Comparison of ENCODE assay signal across 9 mouse cellular contexts in the genomic region with DNA sequence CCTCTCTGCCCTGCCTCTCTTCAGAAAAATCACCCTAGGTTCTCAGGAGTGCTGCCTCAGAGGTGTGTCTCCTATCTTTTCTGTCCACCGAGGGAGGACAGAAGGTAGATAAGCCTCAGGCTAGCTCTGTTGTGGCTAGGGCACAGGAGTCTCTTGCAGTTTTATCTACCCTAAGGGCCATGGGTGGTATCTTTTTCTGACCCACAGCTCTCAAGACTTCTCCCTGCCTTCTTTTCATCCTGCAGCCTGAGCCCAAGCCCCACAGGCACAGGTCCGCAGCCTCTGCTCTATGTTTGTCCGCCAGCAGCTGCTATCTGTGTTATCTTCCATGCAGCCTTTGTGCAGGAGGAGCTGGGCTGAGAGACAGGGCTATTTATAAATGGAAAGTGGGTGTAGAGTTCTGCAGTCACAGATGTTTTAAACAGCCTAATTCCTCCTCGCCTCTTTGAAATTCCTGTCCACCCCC. TPM values are rescaled to one million over a fixed set of nuclear protein-coding genes. Genes with fewer than 3 reads are reported as not detected.
DNase-seq lines count a peak whose midpoint lies in the region; ATAC-seq lines count a peak whose summit lies in the region.
"Had no signal": no experiment of that assay in that cellular context is flagged by ENCODE, and none has a peak within 500 bp of the region (broad histone marks: within the 10 kb centered on the region; RNA-seq: fewer than 3 reads in every experiment).

No protein-coding gene starts in this region.

- H3K36me3 ChIP-seq in hindbrain, embryonic 16.5 days (ENCODE audit: control insufficient read depth, insufficient read depth, low read length) = peaks cover 11% of the 10 kb centered on the region

- WGBS in hindbrain, embryonic 16.5 days = 55% methylated on average over 4 of the region's 4 CpGs

- 0 out of 2 replicates have a peak overlapping the region, but pooled peaks have one; percentile 25 for H3K27ac ChIP-seq in hindbrain, embryonic 16.5 days (ENCODE audit: low read depth, low read length)
- H3K27ac ChIP-seq: neural tube, embryonic 12.5 days had no signal

- no peak for ATAC-seq in hindbrain, embryonic 16.5 days
- peak; percentile 40; the same call in 1 of the 2 replicates for ATAC-seq in megakaryocyte, adult 5-6 weeks (ENCODE audit: poor library complexity, severe bottlenecking)
- ATAC-seq in monocyte, adult 5-6 weeks (replicated peaks; ENCODE audit: insufficient number of reproducible peaks, low FRiP score, low TSS enrichment, poor library complexity, severe bottlenecking) = no peak
- no peak for ATAC-seq in activated CD4-positive, CD25-positive, alpha-beta regulatory T cell, adult 4 months

- H3K27me3 ChIP-seq in hindbrain, embryonic 16.5 days (replicated peaks; ENCODE audit: control insufficient read depth, insufficient read depth, low read length) = no peaks in the 10 kb centered on the region
- H3K27me3 ChIP-seq: neural tube, embryonic 12.5 days had no signal

- H3K4me2 ChIP-seq in hindbrain, embryonic 16.5 days (ENCODE audit: low read length) = no peak overlapping the region
- H3K4me2 ChIP-seq: neural tube, embryonic 12.5 days had no signal

- H3K9me3 ChIP-seq in hindbrain, embryonic 16.5 days (ENCODE audit: control insufficient read depth, low read length) = no peaks in the 10 kb centered on the region
- H3K9me3 ChIP-seq: neural tube, embryonic 12.5 days had no signal

- no peak overlapping the region for H3K9ac ChIP-seq in hindbrain, embryonic 16.5 days (ENCODE audit: low read depth, low read length)
- H3K9ac ChIP-seq: neural tube, embryonic 12.5 days had no signal

- DNase-seq in embryo, embryonic 11 days = peak; percentile 28
- DNase-seq in embryo, embryonic 9.5 days (ENCODE audit: extremely low spot score) = no peak
- peak; percentile 18 for DNase-seq in ovary, adult 18-20 months (ENCODE audit: low spot score)
- no peak for DNase-seq in ovary, postnatal 10 days (ENCODE audit: low spot score)

- H3K4me3 ChIP-seq in hindbrain, embryonic 16.5 days (ENCODE audit: low read length) = no peak overlapping the region
- H3K4me3 ChIP-seq: neural tube, embryonic 12.5 days had no signal

- no peaks in the 10 kb centered on the region for H3K4me1 ChIP-seq in hindbrain, embryonic 16.5 days (ENCODE audit: control insufficient read depth, insufficient read depth, low read depth, low read length)
- H3K4me1 ChIP-seq: neural tube, embryonic 12.5 days had no signal

RNA-seq across cellular contexts. Expression of gene C1qtnf4, which starts 15.5 kb away (rescaled TPM):
- polyA plus RNA-seq in hindbrain, embryonic 16.5 days (2015; fragmentation: Nextera tagmentation; extraction: Ambion mirVana) = 19.8 and 26.6 TPM in 2 replicates
- not detected in 2 replicates for total RNA-seq in megakaryocyte, adult 5-6 weeks (2015)
- not detected in 2 replicates for total RNA-seq in megakaryocyte, adult 5-6 weeks (2017)
- total RNA-seq in monocyte, adult 5-6 weeks (2017) = not detected in 3 replicates
- polyA plus RNA-seq in activated CD4-positive, CD25-positive, alpha-beta regulatory T cell, adult 4 months (2017; shearing (Covaris generic)) = 1 to 10 TPM in 1 of 2 experiments, under 1 TPM in 1; 0.89 to 1.5 TPM

RNA-seq across cellular contexts. Expression of gene Mtch2, which starts 23.2 kb away (rescaled TPM):
- polyA plus RNA-seq in hindbrain, embryonic 16.5 days (2015; fragmentation: Nextera tagmentation; extraction: Ambion mirVana) = 256 and 257 TPM in 2 replicates
- total RNA-seq in megakaryocyte, adult 5-6 weeks (2015) = 130 and 138 TPM in 2 replicates
- 129 and 168 TPM in 2 replicates for total RNA-seq in megakaryocyte, adult 5-6 weeks (2017)
- 117 to 151 TPM (median 134 TPM) in 3 replicates for total RNA-seq in monocyte, adult 5-6 weeks (2017)
- 100 to 1,000 TPM; 116 to 122 TPM for polyA plus RNA-seq in activated CD4-positive, CD25-positive, alpha-beta regulatory T cell, adult 4 months (2017; shearing (Covaris generic))

RNA-seq across cellular contexts. Expression of gene Kbtbd4, which starts 34.4 kb away (rescaled TPM):
- polyA plus RNA-seq in hindbrain, embryonic 16.5 days (2015; fragmentation: Nextera tagmentation; extraction: Ambion mirVana) = 56.7 and 61.4 TPM in 2 replicates
- total RNA-seq in megakaryocyte, adult 5-6 weeks (2015) = 9.1 and 11.3 TPM in 2 replicates
- 9.3 and 14.1 TPM in 2 replicates for total RNA-seq in megakaryocyte, adult 5-6 weeks (2017)
- total RNA-seq in monocyte, adult 5-6 weeks (2017) = 8.5 to 26.3 TPM (median 9.7 TPM) in 3 replicates
- 10 to 100 TPM; 34.3 to 37.8 TPM for polyA plus RNA-seq in activated CD4-positive, CD25-positive, alpha-beta regulatory T cell, adult 4 months (2017; shearing (Covaris generic))

RNA-seq across cellular contexts. Expression of gene Ndufs3, which starts 34.5 kb away (rescaled TPM):
- 221 and 244 TPM in 2 replicates for polyA plus RNA-seq in hindbrain, embryonic 16.5 days (2015; fragmentation: Nextera tagmentation; extraction: Ambion mirVana)
- 113 and 119 TPM in 2 replicates for total RNA-seq in megakaryocyte, adult 5-6 weeks (2015)
- total RNA-seq in megakaryocyte, adult 5-6 weeks (2017) = 61.6 and 70.9 TPM in 2 replicates
- total RNA-seq in monocyte, adult 5-6 weeks (2017) = 58.5 to 72.9 TPM (median 61.1 TPM) in 3 replicates
- polyA plus RNA-seq in activated CD4-positive, CD25-positive, alpha-beta regulatory T cell, adult 4 months (2017; shearing (Covaris generic)) = 100 to 1,000 TPM; 119 to 121 TPM

Comparison
In these comparisons a context has a peak if more than half of its experiments do, and no peak if none do; other contexts are left out.
1. DNase-seq: peak in embryo, embryonic 11 days (single experiment) and ovary, adult 18-20 months (single experiment); none in embryo, embryonic 9.5 days (single experiment) and ovary, postnatal 10 days (single experiment).